Mouse (Mus musculus): ENCODE measurements around the gene Rasal1. TPM values are rescaled to one million over a fixed set of nuclear protein-coding genes. Genes with fewer than 3 reads are reported as not detected.

Rasal1 gene
- polyA plus RNA-seq, 1 experiment from 2014 or later, result 0.15 TPM

- DNase-seq (ENCODE audit: low read depth, low spot score), result no peak
- no peak for TF ChIP-seq CTCF (IDR thresholded peaks at IDR 0.05)
- no peaks in the 10 kb centered on the region for H3K27me3 ChIP-seq
- no peak for ATAC-seq
- CTCF ChIA-PET, result interaction anchor here (1.2 to 2.2 kb wide), 3 partner anchors 18 to 32 kb away, joined by 3 to 20 read pairs (median 3); no protein-coding TSS in a partner anchor
- POLR2A ChIA-PET, result no interaction called here
- in situ Hi-C loops (cut with MboI; ENCODE audit: low pct_unique_long_range_greater_than_20kb), result no loop called here
Measured at GRCm38 (mm10) chr5:120647814-120648491, 659 bp upstream of the Rasal1 start.

GRCm38 (mm10) chr5:120649374-120649933 is 842 bp downstream of the Rasal1 start:
- no peaks in the 10 kb centered on the region for H3K27me3 ChIP-seq
- in situ Hi-C loops (cut with MboI; ENCODE audit: low pct_unique_long_range_greater_than_20kb), result no loop called here
- ChIA-PET POLR2A (interaction anchor here (0.5 to 0.8 kb wide), 2 partner anchors 19 to 161 kb away, joined by 3 to 5 read pairs; no protein-coding TSS in a partner anchor), CTCF (interaction anchor here (0.9 to 2.2 kb wide), 5 partner anchors 13 to 33 kb away, joined by 3 to 20 read pairs (median 3); no protein-coding TSS in a partner anchor)
- ATAC-seq (no peak), DNase-seq (ENCODE audit: low read depth, low spot score) (no peak)
- TF ChIP-seq CTCF (IDR thresholded peaks at IDR 0.05), result no peak

GRCm38 (mm10) chr5:120649938-120650337 is 1.3 kb downstream of the Rasal1 start:
- POLR2A ChIA-PET, result no interaction called here
- DNase-seq (ENCODE audit: low read depth, low spot score) (no peak), ATAC-seq (no peak)
- TF ChIP-seq CTCF (IDR thresholded peaks at IDR 0.05), result no peak
- H3K27me3 ChIP-seq, result no peaks in the 10 kb centered on the region
- CTCF ChIA-PET, result no interaction called here
- in situ Hi-C loops (cut with MboI; ENCODE audit: low pct_unique_long_range_greater_than_20kb), result no loop called here

- H3K27me3 ChIP-seq, result no peaks in the 10 kb centered on the region
- DNase-seq (ENCODE audit: low read depth, low spot score) (no peak), ATAC-seq (no peak)
- TF ChIP-seq CTCF (IDR thresholded peaks at IDR 0.05), result no peak
- POLR2A ChIA-PET, result interaction anchor here (0.6 kb wide), 1 partner anchor 437 kb away, joined by 3 read pairs; no protein-coding TSS in a partner anchor
- CTCF ChIA-PET, result interaction anchor here (1.7 to 2.2 kb wide), 2 partner anchors 31 to 33 kb away, joined by 4 to 8 read pairs; no protein-coding TSS in a partner anchor
- in situ Hi-C loops (cut with MboI; ENCODE audit: low pct_unique_long_range_greater_than_20kb), result no loop called here
Measured at GRCm38 (mm10) chr5:120651230-120651629, 2.6 kb downstream of the Rasal1 start.

GRCm38 (mm10) chr5:120652915-120653701 is 4.5 kb downstream of the Rasal1 start:
- CTCF ChIA-PET, result interaction anchor here (2.2 kb wide), 1 partner anchor 33 kb away, joined by 8 read pairs; no protein-coding TSS in a partner anchor
- in situ Hi-C loops (cut with MboI; ENCODE audit: low pct_unique_long_range_greater_than_20kb), result no loop called here
- ATAC-seq, result no peak
- TF ChIP-seq CTCF (IDR thresholded peaks at IDR 0.05), result no peak
- H3K27me3 ChIP-seq, result no peaks in the 10 kb centered on the region
- no peak for DNase-seq (ENCODE audit: low read depth, low spot score)
- POLR2A ChIA-PET, result no interaction called here

- no peak for ATAC-seq
- ChIA-PET CTCF (no interaction called here), POLR2A (no interaction called here)
- TF ChIP-seq CTCF (IDR thresholded peaks at IDR 0.05), result no peak
- in situ Hi-C loops (cut with MboI; ENCODE audit: low pct_unique_long_range_greater_than_20kb), result no loop called here
- no peak for DNase-seq (ENCODE audit: low read depth, low spot score)
- H3K27me3 ChIP-seq, result no peaks in the 10 kb centered on the region
Measured at GRCm38 (mm10) chr5:120653873-120654272, 5.3 kb downstream of the Rasal1 start.

- no peak for DNase-seq (ENCODE audit: low read depth, low spot score)
- in situ Hi-C loops (cut with MboI; ENCODE audit: low pct_unique_long_range_greater_than_20kb), result no loop called here
- ChIA-PET POLR2A (no interaction called here), CTCF (interaction anchor here (1.4 kb wide), 1 partner anchor 18 kb away, joined by 3 read pairs; no protein-coding TSS in a partner anchor)
- ATAC-seq, result no peak
- no peak for TF ChIP-seq CTCF (IDR thresholded peaks at IDR 0.05)
- H3K27me3 ChIP-seq, result no peaks in the 10 kb centered on the region
Measured at GRCm38 (mm10) chr5:120656281-120656751, 7.7 kb downstream of the Rasal1 start.

GRCm38 (mm10) chr5:120660816-120661215 is 12.2 kb downstream of the Rasal1 start:
- no peak for TF ChIP-seq CTCF (IDR thresholded peaks at IDR 0.05)
- ATAC-seq, result no peak

GRCm38 (mm10) chr5:120664888-120665287 is 16.3 kb downstream of the Rasal1 start:
- POLR2A ChIA-PET, result no interaction called here
- CTCF ChIA-PET, result no interaction called here
- in situ Hi-C loops (cut with MboI; ENCODE audit: low pct_unique_long_range_greater_than_20kb), result no loop called here
- H3K27me3 ChIP-seq, result no peaks in the 10 kb centered on the region
- ATAC-seq, result no peak
- no peak for DNase-seq (ENCODE audit: low read depth, low spot score)
- TF ChIP-seq CTCF (IDR thresholded peaks at IDR 0.05), result no peak

More at GRCm38 (mm10) chr5:120660816-120661215, 12.2 kb downstream of the Rasal1 start:
- H3K27me3 ChIP-seq, result no peaks in the 10 kb centered on the region
- CTCF ChIA-PET, result interaction anchor here (1.2 to 1.4 kb wide), 2 partner anchors 15 to 86 kb away, joined by 3 read pairs; no protein-coding TSS in a partner anchor
- in situ Hi-C loops (cut with MboI; ENCODE audit: low pct_unique_long_range_greater_than_20kb), result no loop called here
- POLR2A ChIA-PET, result no interaction called here
- no peak for DNase-seq (ENCODE audit: low read depth, low spot score)

GRCm38 (mm10) chr5:120668761-120669160 is 20.1 kb downstream of the Rasal1 start:
- DNase-seq (ENCODE audit: low read depth, low spot score) (no peak), ATAC-seq (no peak)
- in situ Hi-C loops (cut with MboI; ENCODE audit: low pct_unique_long_range_greater_than_20kb), result no loop called here
- ChIA-PET CTCF (no interaction called here), POLR2A (no interaction called here)
- H3K27me3 ChIP-seq, result no peaks in the 10 kb centered on the region
- TF ChIP-seq CTCF (IDR thresholded peaks at IDR 0.05), result no peak
